Comparison of ENCODE assay signal across 9 mouse cellular contexts in genomic region chr16:35627992-35628607, GRCm38 (mm10).
DNase-seq lines count a peak whose midpoint lies in the region; ATAC-seq and TF ChIP-seq lines count a peak whose summit lies in the region.
"Had no signal": no experiment of that assay in that cellular context is flagged by ENCODE, and none has a peak within 500 bp of the region (broad histone marks: within the 10 kb centered on the region; RNA-seq: fewer than 3 reads in every experiment).

No protein-coding gene starts in this region.

- ATAC-seq in kidney, postnatal 0 days (replicated peaks; ENCODE audit: low FRiP score, low read depth): no peak; the same call in 1 of the 2 replicates
- no peak for ATAC-seq in liver, embryonic 14.5 days (ENCODE audit: insufficient read depth)

- no peaks in the 10 kb centered on the region for H3K9me3 ChIP-seq in embryonic facial prominence, embryonic 10.5 days
- H3K9me3 ChIP-seq in kidney, postnatal 0 days (replicated peaks; ENCODE audit: low read length): no peaks in the 10 kb centered on the region
- no peaks in the 10 kb centered on the region for H3K9me3 ChIP-seq in liver, embryonic 14.5 days (ENCODE audit: control insufficient read depth, low read length)
- H3K9me3 ChIP-seq: embryonic facial prominence, embryonic 15.5 days had no signal

- peak; percentile 77 for TF ChIP-seq CTCF in C2C12 (IDR thresholded peaks at IDR 0.05; ENCODE audit: control insufficient read depth, insufficient read depth, insufficient read length)
- TF ChIP-seq CTCF in kidney, postnatal 0 days (IDR thresholded peaks at IDR 0.05; ENCODE audit: low read depth): peak; percentile 95
- peak; percentile 92 for TF ChIP-seq CTCF in liver, embryonic 14.5 days (IDR thresholded peaks at IDR 0.05; ENCODE audit: low read depth)

- peaks cover 19% of the 10 kb centered on the region for H3K27me3 ChIP-seq in C2C12 (ENCODE audit: control insufficient read depth, insufficient read depth, insufficient read length)
- 0 out of 2 replicates have a peak, but pooled peaks cover 7% of the 10 kb centered on the region for H3K27me3 ChIP-seq in embryonic facial prominence, embryonic 10.5 days (replicated peaks; ENCODE audit: low read depth, poor library complexity, severe bottlenecking)
- H3K27me3 ChIP-seq in kidney, postnatal 0 days (ENCODE audit: insufficient read depth, low read length): no peaks in the 10 kb centered on the region
- H3K27me3 ChIP-seq in liver, embryonic 14.5 days (ENCODE audit: control insufficient read depth, insufficient read depth, low read length): no peaks in the 10 kb centered on the region

- H3ac ChIP-seq in C2C12 (ENCODE audit: control insufficient read depth, insufficient read length, low read depth): no peak overlapping the region

- DNase-seq in adrenal gland, postnatal 36 days: peak; percentile 90 to 93
- DNase-seq in embryonic facial prominence, embryonic 10.5 days (ENCODE audit: low spot score): peak; percentile 89
- peak; percentile 24 to 44 for DNase-seq in heart, adult 9 months (ENCODE audit: low spot score in 2 of 2)
- DNase-seq in kidney, postnatal 0 days (ENCODE audit: low spot score): peak; percentile 85
- peak in 1 of 3 experiments; percentile 22 for DNase-seq in liver, embryonic 14.5 days (ENCODE audit: low read depth in 3 of 3, low spot score in 3 of 3)
- DNase-seq in ovary, adult 18-20 months (ENCODE audit: low spot score): peak; percentile 33
- DNase-seq in thymus, postnatal 0 days (ENCODE audit: low spot score): peak; percentile 65

- no peak overlapping the region for H3K9ac ChIP-seq in kidney, postnatal 0 days (ENCODE audit: low read depth, low read length)
- no peak overlapping the region for H3K9ac ChIP-seq in liver, embryonic 14.5 days (replicated peaks)
- H3K9ac ChIP-seq: embryonic facial prominence, embryonic 15.5 days had no signal

- no peak for TF ChIP-seq EP300 in liver, embryonic 14.5 days (IDR thresholded peaks at IDR 0.05; ENCODE audit: low read depth)

- H3K4me3 ChIP-seq in C2C12 (ENCODE audit: insufficient read depth, poor library complexity, severe bottlenecking): no peak overlapping the region
- no peak overlapping the region for H3K4me3 ChIP-seq in embryonic facial prominence, embryonic 10.5 days
- no peak overlapping the region for H3K4me3 ChIP-seq in kidney, postnatal 0 days (replicated peaks; ENCODE audit: low read depth, low read length)
- H3K4me3 ChIP-seq in liver, embryonic 14.5 days (ENCODE audit: insufficient read depth in 1 of 2, low read depth in 2 of 2, low read length in 2 of 2): no peak overlapping the region
- H3K4me3 ChIP-seq: embryonic facial prominence, embryonic 15.5 days had no signal

- 39% methylated on average over 10 of the region's 10 CpGs for WGBS in embryonic facial prominence, embryonic 10.5 days
- WGBS in kidney, postnatal 0 days: 35% methylated on average over 10 of the region's 10 CpGs
- WGBS in liver, embryonic 14.5 days (ENCODE audit: insufficient replicate concordance): 30% methylated on average over 10 of the region's 10 CpGs

- peaks cover 26% of the 10 kb centered on the region for H3K4me1 ChIP-seq in embryonic facial prominence, embryonic 10.5 days
- H3K4me1 ChIP-seq in kidney, postnatal 0 days (replicated peaks; ENCODE audit: insufficient read depth, low read length): no peaks in the 10 kb centered on the region
- H3K4me1 ChIP-seq in liver, embryonic 14.5 days (replicated peaks; ENCODE audit: control insufficient read depth in 2 of 2, insufficient read depth in 2 of 2, low read length in 1 of 2): no peaks in the 10 kb centered on the region

- H3K4me2 ChIP-seq in kidney, postnatal 0 days (ENCODE audit: low read length): no peak overlapping the region
- H3K4me2 ChIP-seq in liver, embryonic 14.5 days (ENCODE audit: low read depth): no peak overlapping the region
- H3K4me2 ChIP-seq: embryonic facial prominence, embryonic 15.5 days had no signal

- H3K79me3 ChIP-seq in C2C12 (ENCODE audit: low read depth): no peaks in the 10 kb centered on the region

- no peak overlapping the region for H3K27ac ChIP-seq in embryonic facial prominence, embryonic 10.5 days (replicated peaks)
- H3K27ac ChIP-seq in kidney, postnatal 0 days: no peak overlapping the region
- no peak overlapping the region for H3K27ac ChIP-seq in liver, embryonic 14.5 days
- H3K27ac ChIP-seq: embryonic facial prominence, embryonic 15.5 days had no signal

- no peaks in the 10 kb centered on the region for H3K79me2 ChIP-seq in C2C12 (ENCODE audit: control insufficient read depth, insufficient read depth)

- no peaks in the 10 kb centered on the region for H3K36me3 ChIP-seq in C2C12 (ENCODE audit: control insufficient read depth, insufficient read depth)
- H3K36me3 ChIP-seq in embryonic facial prominence, embryonic 10.5 days (replicated peaks): peaks cover 4% of the 10 kb centered on the region; the same call in 1 of the 2 replicates
- no peaks in the 10 kb centered on the region for H3K36me3 ChIP-seq in kidney, postnatal 0 days (ENCODE audit: insufficient read depth, low read length)
- H3K36me3 ChIP-seq in liver, embryonic 14.5 days (replicated peaks; ENCODE audit: control insufficient read depth, insufficient read depth, low read depth): no peaks in the 10 kb centered on the region
- H3K36me3 ChIP-seq: embryonic facial prominence, embryonic 15.5 days had no signal

TF ChIP-seq in C2C12, 6 proteins besides CTCF, POLR2A, EP300 and RAD21:
- TF ChIP-seq MYOD1 (IDR thresholded peaks at IDR 0.05; ENCODE audit: control insufficient read depth, insufficient read length, low read depth) (no peak), MYOG (IDR thresholded peaks at IDR 0.05; ENCODE audit: control insufficient read depth, extremely low read depth, insufficient read length) (no peak), USF1 (IDR thresholded peaks at IDR 0.05; ENCODE audit: low read depth) (no peak), CEBPB (IDR thresholded peaks at IDR 0.05; ENCODE audit: low read depth) (no peak), FOSL1 (IDR thresholded peaks at IDR 0.05; ENCODE audit: insufficient read depth, low read length, poor library complexity, severe bottlenecking) (no peak), MAX (IDR thresholded peaks at IDR 0.05) (no peak)
